Mouse (Mus musculus) CH12.LX (cell line): ENCODE measurements around the gene Etl4. TPM values are rescaled to one million over a fixed set of nuclear protein-coding genes. Genes with fewer than 3 reads are reported as not detected.

Experiments
- DNase-seq: peaks from one replicate; pipeline ENCODE4 v3.0.0-alpha.2; 2013; ENCODE audit errors: extremely low read depth
- H3K27ac ChIP-seq: 2 replicates; pipeline ENCODE4 v1.5.1; 2012; ENCODE audit warnings: low read depth, mild to moderate bottlenecking, control low read depth, moderate library complexity; ENCODE audit not compliant: insufficient read depth
- H3K27me3 ChIP-seq: replicated peaks from 2 replicates; pipeline ENCODE3; 2012; ENCODE audit warnings: inconsistent platforms
- H3K36me3 ChIP-seq, 2 experiments: replicated peaks in 1 of 2; 2 replicates each; pipeline versions ENCODE3 to v1.6.1; 2012; ENCODE audit warnings: inconsistent platforms in 1 of 2, low read length in 1 of 2, mild to moderate bottlenecking in 1 of 2, mixed read lengths in 1 of 2, moderate library complexity in 1 of 2; ENCODE audit not compliant: control insufficient read depth in 1 of 2, insufficient read depth in 1 of 2
- H3K4me1 ChIP-seq, 2 experiments: 2 replicates each; pipeline ENCODE4 v1.6.1; 2012; ENCODE audit warnings: inconsistent platforms in 1 of 2, moderate library complexity in 1 of 2; ENCODE audit not compliant: insufficient read depth in 2 of 2, control insufficient read depth in 1 of 2
- H3K4me2 ChIP-seq: 2 replicates; pipeline ENCODE4 v1.6.1; 2012; ENCODE audit warnings: low read depth, mild to moderate bottlenecking, control low read depth; ENCODE audit not compliant: poor library complexity, insufficient read depth, severe bottlenecking
- H3K4me3 ChIP-seq, 3 experiments: fragments of 150-350 bp in 1 of 3; sonication (generic) in 1 of 3; replicated peaks in 1 of 3; 2 replicates each; pipeline versions ENCODE3 to v1.5.1; 2011 to 2012; ENCODE audit warnings: low read depth in 2 of 3, low read length in 2 of 3, mild to moderate bottlenecking in 2 of 3, moderate library complexity in 2 of 3, control low read depth in 1 of 3, improper control_type of control experiment in 1 of 3, inconsistent platforms in 1 of 3, mixed read lengths in 1 of 3; ENCODE audit not compliant: poor library complexity in 1 of 3
- H3K79me2 ChIP-seq: replicated peaks from 2 replicates; pipeline ENCODE4 v1.6.1; 2012; ENCODE audit warnings: mild to moderate bottlenecking, moderate library complexity; ENCODE audit not compliant: control insufficient read depth, poor library complexity, insufficient read depth, severe bottlenecking; ENCODE audit errors: extremely low read depth
- H3K9ac ChIP-seq: 2 replicates; pipeline ENCODE4 v1.6.1; 2012; ENCODE audit warnings: low read depth, mild to moderate bottlenecking, control low read depth, moderate library complexity; ENCODE audit not compliant: insufficient read depth
- H3K9me3 ChIP-seq: replicated peaks from 2 replicates; pipeline ENCODE3; 2012; ENCODE audit warnings: low read length, inconsistent platforms, mixed read lengths
- BHLHE40 ChIP-seq: IDR thresholded peaks from 2 replicates; pipeline ENCODE4 v1.6.1; 2011; ENCODE audit warnings: mild to moderate bottlenecking, low read depth, low read length, improper control_type of control experiment
- CHD1 ChIP-seq: IDR thresholded peaks from 2 replicates; pipeline ENCODE4 v1.6.1; 2012; ENCODE audit warnings: low read depth, low read length, improper control_type of control experiment, inconsistent platforms
- ELF1 ChIP-seq: IDR thresholded peaks from 2 replicates; pipeline ENCODE4 v1.6.1; 2014; ENCODE audit warnings: low read depth, mild to moderate bottlenecking, inconsistent platforms, low read length, improper control_type of control experiment
- EP300 ChIP-seq: IDR thresholded peaks from 2 replicates; pipeline ENCODE4 v1.6.1; 2011; ENCODE audit warnings: low read length, improper control_type of control experiment
- IRF4 ChIP-seq: IDR thresholded peaks from 2 replicates; pipeline ENCODE4 v1.6.1; 2014; ENCODE audit warnings: low read depth, mild to moderate bottlenecking, inconsistent platforms, low read length, improper control_type of control experiment
- JUND ChIP-seq: conservative IDR thresholded peaks from 2 replicates; pipeline ENCODE4 v1.6.1; 2011; ENCODE audit warnings: low read depth, low read length, improper control_type of control experiment
- KAT2A ChIP-seq: IDR thresholded peaks from 2 replicates; pipeline ENCODE4 v1.6.1; 2012; ENCODE audit warnings: low read length, improper control_type of control experiment, inconsistent platforms; ENCODE audit not compliant: insufficient replicate concordance
- MAX ChIP-seq: IDR thresholded peaks from 2 replicates; pipeline ENCODE4 v1.6.1; 2011; ENCODE audit warnings: low read length, improper control_type of control experiment
- NELFE ChIP-seq: IDR thresholded peaks from 2 replicates; pipeline ENCODE4 v1.6.1; 2011; ENCODE audit warnings: low read depth, low read length, improper control_type of control experiment
- PAX5 ChIP-seq: IDR thresholded peaks from 2 replicates; pipeline ENCODE4 v1.6.1; 2012; ENCODE audit warnings: low read length, inconsistent platforms, mixed read lengths
- POLR2AphosphoS2 ChIP-seq: IDR thresholded peaks from 2 replicates; pipeline ENCODE4 v1.6.1; 2011; ENCODE audit warnings: low read depth, low read length, improper control_type of control experiment
- SIN3A ChIP-seq: IDR thresholded peaks from 2 replicates; pipeline ENCODE4 v1.6.1; 2012; ENCODE audit warnings: low read length, improper control_type of control experiment, inconsistent platforms
- SMC3 ChIP-seq: IDR thresholded peaks from 2 replicates; pipeline ENCODE4 v1.6.1; 2011; ENCODE audit warnings: low read depth, low read length, improper control_type of control experiment
- TBP ChIP-seq: conservative IDR thresholded peaks from 2 replicates; pipeline ENCODE4 v1.6.1; 2011; ENCODE audit warnings: low read depth, low read length, improper control_type of control experiment
- TCF12 ChIP-seq: IDR thresholded peaks from 2 replicates; pipeline ENCODE4 v1.6.1; 2014; ENCODE audit warnings: low read depth, mild to moderate bottlenecking, inconsistent platforms, low read length, improper control_type of control experiment
- ZKSCAN1 ChIP-seq: IDR thresholded peaks from 2 replicates; pipeline ENCODE4 v1.6.1; 2012; ENCODE audit warnings: low read depth, inconsistent platforms, low read length, improper control_type of control experiment, borderline replicate concordance
- dilution Hi-C: fragments of 300-500 bp; cut with MboI; formaldehyde crosslinking; loops from 2 replicates; pipeline ENCODE4 v1.14.3; 2020; ENCODE audit warnings: low sequenced_read_pairs; ENCODE audit not compliant: extremely low pct_unique_long_range_greater_than_20kb, extremely low pct_ligation_motif_present
- in situ Hi-C: fragments of 300-500 bp; cut with MboI; formaldehyde crosslinking; loops from 3 replicates; pipeline ENCODE4 v1.14.3; 2019; ENCODE audit warnings: low sequenced_read_pairs, low pct_ligation_motif_present, low pct_unique_long_range_greater_than_20kb, mixed read lengths
- polyA plus RNA-seq: library from polyadenylated mRNA; unstranded; fragments of >175 nt; gene quantifications from 2 replicates; pipeline ENCODE4 v1.2.1, GENCODE M21; 2012; ENCODE audit warnings: low read depth; ENCODE audit not compliant: insufficient read length
- total RNA-seq, 2 experiments: library from RNA; depleted of rRNA; stranded (reverse); fragments of 300-350 nt in 1 of 2; fragments of >200 nt in 1 of 2; gene quantifications; 2 replicates each; pipeline ENCODE4 v1.2.3; 2012 to 2014

Etl4 gene
- total and polyA plus RNA-seq, 3 experiments = 7.2 to 18.6 (median 11.7) TPM

DNA sequence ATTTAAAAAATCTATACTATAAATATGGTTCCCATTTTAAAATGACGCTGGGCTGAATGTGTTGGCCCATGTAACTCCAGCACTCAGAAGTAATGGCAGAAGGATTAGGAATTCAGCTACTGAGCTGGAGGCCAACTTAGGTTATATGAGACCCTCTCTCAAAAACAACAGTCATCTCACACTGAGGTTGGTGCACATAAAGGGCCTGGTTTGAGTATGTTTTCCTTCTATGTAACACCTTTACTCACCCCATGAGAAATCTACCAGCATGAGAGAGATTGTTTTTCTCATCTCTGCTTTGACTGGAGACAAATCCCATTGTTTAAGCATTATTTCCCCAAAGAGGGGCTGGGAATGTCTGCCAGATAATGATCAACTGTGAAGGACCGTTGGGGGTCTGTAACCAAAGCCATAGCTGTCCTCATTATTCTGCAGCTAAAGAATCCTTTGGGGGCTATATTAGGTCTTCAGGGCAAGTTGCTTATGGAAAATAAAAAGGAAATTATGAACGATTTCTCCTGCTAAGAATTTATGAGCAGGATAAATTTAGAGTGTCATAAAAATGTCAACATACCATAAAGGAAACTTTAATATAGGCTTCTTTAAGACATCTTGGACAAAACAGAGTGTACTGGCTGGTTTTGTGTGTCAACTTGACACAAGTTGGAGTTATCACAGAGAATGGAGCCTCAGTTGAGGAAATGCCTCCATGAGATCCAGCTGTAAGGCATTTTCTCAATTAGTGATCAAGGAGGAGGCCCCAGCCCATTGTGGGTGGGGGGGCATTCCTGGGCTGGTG is 922.2 kb downstream of the Etl4 start:
- in situ Hi-C loops = no loop called here
- no peaks in the 10 kb centered on the region for H3K4me1 ChIP-seq
- no peaks in the 10 kb centered on the region for H3K36me3 ChIP-seq
- no peak overlapping the region for H3K9ac ChIP-seq
- no peak for TF ChIP-seq TBP
- TF ChIP-seq JUND = no peak
- no peak for TF ChIP-seq BHLHE40
- TF ChIP-seq POLR2AphosphoS2 = no peak
- TF ChIP-seq EP300 = no peak
- H3K4me3 ChIP-seq = no peak overlapping the region
- no peak for DNase-seq
- H3K9me3 ChIP-seq = no peaks in the 10 kb centered on the region
- H3K79me2 ChIP-seq = no peaks in the 10 kb centered on the region
- H3K27ac ChIP-seq = no peak overlapping the region
- no peak overlapping the region for H3K4me2 ChIP-seq
- dilution Hi-C loops = no loop called here
- no peaks in the 10 kb centered on the region for H3K27me3 ChIP-seq

DNA sequence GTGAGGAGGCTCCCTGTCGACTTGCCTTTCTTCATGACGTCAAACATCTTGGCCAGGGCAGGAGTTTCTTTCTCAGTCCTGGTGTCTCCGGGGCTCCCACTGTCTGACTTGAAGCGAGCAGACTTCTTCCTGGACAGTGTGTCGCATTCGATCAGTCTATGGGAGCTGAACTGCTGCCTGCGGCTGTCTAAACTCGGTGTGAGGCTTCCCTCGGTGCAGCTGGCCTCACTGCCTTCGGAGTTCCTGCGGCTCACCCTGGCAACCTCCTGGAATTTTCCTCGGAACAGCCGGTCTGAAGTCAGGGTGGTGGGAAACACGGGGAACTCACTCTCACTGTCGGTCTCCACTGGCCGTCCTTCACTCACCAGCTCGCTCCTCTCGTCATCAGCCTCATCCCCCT is 939.8 kb downstream of the Etl4 start:
- Histone ChIP-seq H3K9me3 (no peaks in the 10 kb centered on the region), H3K27me3 (no peaks in the 10 kb centered on the region), H3K27ac (no peak overlapping the region), H3K79me2 (no peaks in the 10 kb centered on the region), H3K4me1 (peaks cover 0 to 6% of the 10 kb centered on the region in 2 experiments; a peak in 1 of 4 replicates), H3K4me2 (no peak overlapping the region), H3K9ac (no peak overlapping the region)
- dilution Hi-C loops = no loop called here
- in situ Hi-C loops = no loop called here
- DNase-seq = no peak
- TF ChIP-seq CHD1 (no peak), IRF4 (no peak), ELF1 (no peak), BHLHE40 (no peak), ZKSCAN1 (no peak), TBP (no peak), MAX (no peak), PAX5 (no peak), TCF12 (no peak), NELFE (no peak), SIN3A (no peak), SMC3 (no peak), KAT2A (no peak)
- TF ChIP-seq, all 38 proteins: peak for 0
- H3K4me3 ChIP-seq = no peak overlapping the region
- peaks cover 35 to 67% of the 10 kb centered on the region in 2 experiments for H3K36me3 ChIP-seq
